Mouse (Mus musculus) olfactory bulb, adult 2 months (tissue): Measurements from ENCODE around the gene Slco1a1. TPM values are rescaled to one million over a fixed set of nuclear protein-coding genes. Genes with fewer than 3 reads are reported as not detected.
"Not testable (repeated sequence)": the region's sequence is repeated elsewhere in the genome, so short reads cannot be mapped to it uniquely, and the experiment has no call there.

Experiments
- H3K27ac ChIP-seq: fragments of 200-500 bp; 2 replicates; pipeline ENCODE4 v1.5.1; 2012; ENCODE audit warnings: low read depth, low read length; ENCODE audit not compliant: insufficient read depth
- H3K4me1 ChIP-seq: fragments of 200-500 bp; 2 replicates; pipeline ENCODE4 v1.6.1; 2012; ENCODE audit warnings: low read length; ENCODE audit not compliant: control insufficient read depth, insufficient read depth
- H3K4me3 ChIP-seq: fragments of 200-500 bp; 2 replicates; pipeline ENCODE4 v1.5.1; 2012; ENCODE audit warnings: mild to moderate bottlenecking, low read depth, low read length, moderate library complexity; ENCODE audit not compliant: insufficient read depth
- CTCF ChIP-seq: fragments of 200-500 bp; IDR thresholded peaks from 2 replicates; pipeline ENCODE4 v1.5.1; 2012; ENCODE audit warnings: low read depth, mild to moderate bottlenecking, low read length, moderate library complexity; ENCODE audit not compliant: insufficient read depth
- POLR2A ChIP-seq: fragments of 200-500 bp; IDR thresholded peaks from 2 replicates; pipeline ENCODE4 v1.6.1; 2012; ENCODE audit warnings: mild to moderate bottlenecking, low read depth, low read length, moderate library complexity; ENCODE audit not compliant: insufficient read depth
- WGBS: fragments of 180-500 bp; shearing (Covaris S2); methylation state at CpG from one replicate; pipeline ENCODE4 v1.1.7; 2018; 5-methylcytosine and 5-hydroxymethylcytosine counted together
- polyA plus RNA-seq: library from polyadenylated mRNA; stranded (reverse); fragments of >200 nt; gene quantifications from 2 replicates; pipeline ENCODE4 v1.2.4, GENCODE M21; 2012; ENCODE audit warnings: low replicate concordance; ENCODE audit not compliant: missing spikeins, insufficient read depth, insufficient read length

The Slco1a1 gene
- polyA plus RNA-seq, 1 experiment, result not detected

GRCm38 (mm10) chr6:141882581-141882980 is 64.2 kb downstream of the Slco1a1 start:
- no peaks in the 10 kb centered on the region for H3K4me1 ChIP-seq
- H3K4me3 ChIP-seq, result no peak overlapping the region
- TF ChIP-seq POLR2A, result no peak
- no peak for TF ChIP-seq CTCF
- WGBS, result 61% methylated on average over 1 of the region's 1 CpGs
- no peak overlapping the region for H3K27ac ChIP-seq

DNA sequence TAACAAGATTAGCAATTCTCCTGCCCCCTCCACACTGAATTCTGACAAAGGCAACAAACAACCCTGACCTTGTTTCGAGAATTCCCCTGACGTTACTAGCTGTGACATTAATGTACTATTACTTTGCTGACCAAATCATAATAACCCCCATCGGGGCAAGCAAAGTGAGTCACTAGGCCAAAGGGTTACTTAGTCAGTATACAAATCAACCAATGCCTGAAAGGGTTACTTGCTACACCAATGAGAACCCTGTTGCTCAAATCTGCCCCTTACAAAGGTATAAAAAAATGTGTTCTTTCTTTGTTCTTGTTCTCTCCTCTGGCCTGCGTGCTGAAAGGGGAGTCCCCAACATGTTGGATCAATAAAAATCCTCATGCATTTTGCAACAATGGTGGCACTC is 71.0 kb downstream of the Slco1a1 start:
- H3K4me3 ChIP-seq, result not testable (repeated sequence)
- WGBS, result 78% methylated on average over 4 of the region's 4 CpGs

GRCm38 (mm10) chr6:141871711-141872110 is 75.1 kb downstream of the Slco1a1 start:
- no peaks in the 10 kb centered on the region for H3K4me1 ChIP-seq
- no peak for TF ChIP-seq POLR2A
- TF ChIP-seq CTCF, result no peak
- H3K27ac ChIP-seq, result no peak overlapping the region
- WGBS, result 84% methylated on average over 2 of the region's 2 CpGs
- H3K4me3 ChIP-seq, result no peak overlapping the region

More for the DNA sequence above, 71.0 kb downstream of the Slco1a1 start:
- not testable (repeated sequence) for H3K27ac ChIP-seq, H3K4me1 ChIP-seq

DNA sequence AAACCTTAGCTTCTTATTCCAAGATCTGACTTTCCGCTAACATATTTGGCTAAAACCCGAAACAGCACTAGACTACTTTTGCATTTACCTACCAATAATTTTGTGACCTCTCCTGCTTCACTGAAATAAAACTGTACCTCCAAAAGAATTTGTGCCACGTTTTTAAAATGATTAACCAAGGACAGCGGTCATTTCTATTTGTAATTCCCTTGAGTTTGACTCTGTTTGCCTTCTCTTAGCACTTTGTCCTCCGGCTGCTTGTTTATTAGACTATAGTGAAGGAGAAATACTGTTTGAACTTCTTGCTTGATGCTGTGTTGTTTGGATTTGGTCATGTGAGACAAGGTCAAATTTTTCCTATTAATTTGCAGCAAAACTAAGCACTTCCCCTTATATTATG is 78.0 kb downstream of the Slco1a1 start:
- Histone ChIP-seq H3K27ac (no peak overlapping the region), H3K4me1 (no peaks in the 10 kb centered on the region), H3K4me3 (no peak overlapping the region)
- no peak for TF ChIP-seq CTCF
- TF ChIP-seq POLR2A, result no peak
- WGBS, result 88% methylated on average over 5 of the region's 5 CpGs

DNA sequence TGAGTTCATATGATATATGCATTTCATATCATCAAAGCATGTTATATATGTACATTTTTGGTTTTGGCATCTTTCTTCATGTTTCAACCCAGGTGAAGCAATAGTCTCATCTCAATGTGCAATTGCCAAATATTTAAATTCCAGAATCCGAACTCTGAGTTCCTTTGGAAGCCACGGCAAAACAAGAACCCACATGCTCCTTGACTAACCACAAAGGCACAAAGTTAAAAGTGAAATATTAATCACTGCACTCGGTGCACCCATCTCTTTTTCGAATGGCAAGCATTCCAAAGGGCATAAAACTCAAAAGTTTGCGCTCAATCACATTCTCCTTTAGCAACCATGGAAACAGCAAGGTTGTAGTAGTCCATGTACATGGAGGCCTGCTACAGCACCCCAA is 80.7 kb downstream of the Slco1a1 start:
- TF ChIP-seq POLR2A (no peak), CTCF (no peak)
- H3K27ac ChIP-seq, result no peak overlapping the region
- H3K4me3 ChIP-seq, result no peak overlapping the region
- no peaks in the 10 kb centered on the region for H3K4me1 ChIP-seq
- WGBS, result 89% methylated on average over 5 of the region's 5 CpGs

- 68% methylated on average over 8 of the region's 8 CpGs for WGBS
- no peak for TF ChIP-seq POLR2A
- no peak for TF ChIP-seq CTCF
- no peak overlapping the region for H3K4me3 ChIP-seq
- no peaks in the 10 kb centered on the region for H3K4me1 ChIP-seq
- H3K27ac ChIP-seq, result no peak overlapping the region
These were observed 88.8 kb downstream of the Slco1a1 start for GRCm38 (mm10) chr6:141857735-141858531.

Other genes starting within 250 kb of the Slco1a1 start
- gene Gm5724, start 173.2 kb downstream of the Slco1a1 start, polyA plus RNA-seq, result not detected in 2 replicates
- gene Slco1a4, start 90.8 kb downstream of the Slco1a1 start, polyA plus RNA-seq, result not detected in 2 replicates
- not detected in 2 replicates for gene Gm6614, start 64.5 kb upstream of the Slco1a1 start, polyA plus RNA-seq